Comparison of ENCODE assay signal across 18 mouse cellular contexts in the genomic region with DNA sequence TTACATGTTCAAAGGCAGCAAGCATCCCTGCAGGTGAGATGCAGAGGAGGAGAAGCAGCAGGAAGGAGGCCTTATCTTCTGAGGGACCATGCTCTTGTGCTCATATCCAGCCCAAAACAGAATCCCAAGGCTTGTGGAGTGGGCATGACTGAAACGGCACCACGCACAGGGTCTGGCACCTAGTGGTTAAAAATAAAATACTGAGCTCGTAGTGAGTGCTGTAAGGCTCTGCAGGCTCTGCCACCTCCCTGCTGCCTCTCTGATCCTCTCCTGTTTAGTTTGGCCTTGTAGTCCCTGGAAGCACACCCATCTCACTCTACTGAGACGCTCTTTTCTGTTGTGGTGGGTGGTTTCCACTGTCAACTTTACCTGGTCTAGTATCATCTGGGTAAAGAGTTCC.
"Had no signal": no experiment of that assay in that cellular context is flagged by ENCODE, and none has a peak within 500 bp of the region (broad histone marks: within the 10 kb centered on the region; RNA-seq: fewer than 3 reads in every experiment).

No protein-coding gene starts in this region.

- ATAC-seq: lung, postnatal 0 days; midbrain, embryonic 13.5 days; midbrain, embryonic 15.5 days had no signal

- DNase-seq: lung, adult 2 months; lung, postnatal 14 days; lung, postnatal 36 days; right cerebral cortex, adult 18-20 months; right cerebral cortex, postnatal 25 days; right cerebral cortex, postnatal 4 days; spleen, adult 18-20 months; thymus, adult 18-20 months; thymus, postnatal 14 days; thymus, postnatal 36 days had no signal

- H3K4me3 ChIP-seq: lung, embryonic 15.5 days; megakaryocyte, embryonic 14.5 days; midbrain, embryonic 13.5 days; midbrain, embryonic 15.5 days; neural tube, embryonic 12.5 days had no signal

- H3K4me1 ChIP-seq: midbrain, embryonic 13.5 days; midbrain, embryonic 15.5 days; neural tube, embryonic 12.5 days had no signal

- H3K9me3 ChIP-seq: lung, embryonic 15.5 days; megakaryocyte, embryonic 14.5 days; midbrain, embryonic 13.5 days; midbrain, embryonic 15.5 days; neural tube, embryonic 12.5 days had no signal

- H3K27ac ChIP-seq: lung, embryonic 15.5 days; macrophage; midbrain, embryonic 13.5 days; midbrain, embryonic 15.5 days; neural tube, embryonic 12.5 days had no signal

- H3K27me3 ChIP-seq: lung, embryonic 15.5 days; megakaryocyte, embryonic 14.5 days; midbrain, embryonic 13.5 days; midbrain, embryonic 15.5 days; neural tube, embryonic 12.5 days had no signal

- H3K4me2 ChIP-seq: lung, embryonic 15.5 days; midbrain, embryonic 11.5 days; midbrain, embryonic 13.5 days; midbrain, embryonic 15.5 days; neural tube, embryonic 12.5 days had no signal

- H3K9ac ChIP-seq: lung, embryonic 15.5 days; midbrain, embryonic 13.5 days; midbrain, embryonic 15.5 days; neural tube, embryonic 12.5 days had no signal
